Mouse (Mus musculus) mammary gland, adult 2 months (tissue): ENCODE results near the gene Aoah. TPM values are rescaled to one million over a fixed set of nuclear protein-coding genes. Genes with fewer than 3 reads are reported as not detected.

Experiments used
- polyA plus RNA-seq: library from polyadenylated mRNA; depleted of rRNA; stranded (reverse); fragments of >200 nt; gene quantifications from 2 replicates; pipeline ENCODE4 v1.2.3, GENCODE M21; 2012; ENCODE audit warnings: low replicate concordance; rRNA removed

Gene Aoah
- 1.5 and 2.6 TPM in 2 replicates for polyA plus RNA-seq

DNA sequence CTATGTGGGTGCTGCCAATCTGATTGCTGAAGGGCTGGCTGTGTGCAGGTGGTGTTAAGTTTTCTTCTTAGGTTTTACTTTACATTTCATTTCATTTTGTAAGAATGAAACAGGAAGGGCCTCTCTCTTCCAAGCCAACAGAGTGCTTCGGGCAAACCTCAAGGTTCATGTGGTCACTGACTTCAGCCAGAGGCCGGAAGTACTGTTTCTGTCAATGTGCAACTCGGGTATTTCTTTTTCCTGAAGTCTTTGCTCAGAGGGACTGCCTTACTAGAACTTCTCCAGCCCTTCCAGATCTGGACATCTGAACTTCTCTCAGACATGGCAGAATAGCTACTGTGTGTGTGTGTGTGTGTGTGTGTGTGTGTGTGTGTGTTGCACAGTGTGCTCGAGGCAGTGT is at the start of gene Aoah:
TSS of gene Aoah (plus strand) at position 213 of the 400 bp plus-strand sequence.

DNA sequence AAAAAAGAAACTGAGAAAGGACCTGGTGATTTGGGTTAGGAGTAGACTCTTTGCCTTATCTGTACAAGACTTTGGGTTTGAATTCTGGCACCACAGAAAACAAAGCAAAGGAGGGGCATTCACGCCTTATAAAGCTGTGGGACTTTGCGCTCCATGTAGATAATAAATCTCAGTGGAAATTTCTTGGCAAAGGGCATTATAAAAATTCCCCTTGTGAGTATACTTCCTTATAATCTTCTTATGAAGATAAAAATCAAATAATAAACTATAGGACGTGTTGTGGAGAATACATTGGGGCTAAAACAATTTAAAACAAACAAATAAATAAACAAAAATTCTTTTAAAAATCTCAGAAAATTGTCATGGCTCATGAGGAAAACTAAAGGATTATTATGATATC is 280.9 kb downstream of the Aoah start, which contains the start of gene Olfr1370:
TSS of gene Olfr1370 (minus strand) at position 101 of the 400 bp plus-strand sequence.

